Mouse (Mus musculus): Measurements from ENCODE around the gene Capns1.
A peak's percentile ranks its signal among the peaks of the same experiment; 100 is the strongest.
"Not testable (repeated sequence)": the region's sequence is repeated elsewhere in the genome, so short reads cannot be mapped to it uniquely, and the experiment has no call there.

Capns1 gene

DNA sequence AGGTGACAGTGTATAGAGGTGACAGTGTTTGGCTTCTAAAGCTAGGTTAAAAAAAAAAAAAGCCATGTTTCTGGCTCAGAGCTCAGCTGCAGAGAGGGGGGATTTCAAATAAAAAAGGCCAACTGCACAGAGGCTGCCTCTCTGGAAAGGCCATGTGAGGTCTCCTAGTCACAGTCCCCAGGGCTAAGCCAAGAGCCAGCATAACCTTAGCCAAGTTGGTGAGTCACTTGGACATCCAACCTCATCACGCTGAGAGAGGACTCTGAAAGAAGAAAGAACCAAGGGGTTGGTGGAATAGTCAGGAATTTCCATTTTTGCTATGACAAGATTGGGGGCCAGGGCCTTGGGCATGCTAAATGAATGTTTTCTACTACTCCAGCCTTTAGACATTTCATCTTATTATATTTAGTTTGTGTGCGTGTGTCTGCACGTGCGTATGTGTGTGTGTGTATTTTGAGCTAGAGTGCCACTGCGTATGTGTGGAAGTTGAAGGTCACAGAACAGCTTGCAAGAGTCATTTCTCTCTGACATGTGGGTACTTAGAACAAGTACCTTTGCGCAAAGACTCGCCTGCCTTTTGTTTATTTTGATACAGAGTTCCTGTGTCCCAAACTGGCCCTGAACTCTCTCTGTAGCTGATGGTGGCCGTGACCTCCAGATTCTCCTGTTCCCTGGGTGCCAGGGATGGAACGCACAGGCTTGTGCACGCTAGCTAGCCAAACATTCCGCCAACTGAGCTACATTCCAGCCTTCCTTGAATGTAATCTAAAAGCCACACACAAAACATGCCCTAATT is 4.5 kb upstream of the Capns1 start:
- DNase-seq (ENCODE audit: low spot score in 2 of 2), result no peak

DNA sequence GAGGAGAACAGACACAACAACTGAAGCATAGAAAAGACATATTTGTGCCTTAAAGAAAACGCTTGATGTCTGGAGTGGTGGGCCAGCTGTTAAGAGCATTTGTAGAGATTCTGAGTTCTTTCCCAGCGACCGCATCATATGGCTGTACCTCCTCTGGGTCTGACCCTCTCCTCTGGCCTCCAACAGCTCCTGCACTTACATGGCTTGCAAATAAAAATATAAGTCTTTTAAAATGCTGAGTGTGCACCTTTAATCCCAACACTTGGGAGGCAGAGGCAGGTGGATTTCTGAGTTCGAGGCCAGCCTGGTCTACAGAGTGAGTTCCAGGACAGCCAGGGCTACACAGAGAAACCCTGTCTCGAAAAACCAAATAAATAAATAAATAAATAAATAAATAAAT is 2.0 kb upstream of the Capns1 start:
- DNase-seq (ENCODE audit: low spot score in 2 of 2), result not testable (repeated sequence)

DNA sequence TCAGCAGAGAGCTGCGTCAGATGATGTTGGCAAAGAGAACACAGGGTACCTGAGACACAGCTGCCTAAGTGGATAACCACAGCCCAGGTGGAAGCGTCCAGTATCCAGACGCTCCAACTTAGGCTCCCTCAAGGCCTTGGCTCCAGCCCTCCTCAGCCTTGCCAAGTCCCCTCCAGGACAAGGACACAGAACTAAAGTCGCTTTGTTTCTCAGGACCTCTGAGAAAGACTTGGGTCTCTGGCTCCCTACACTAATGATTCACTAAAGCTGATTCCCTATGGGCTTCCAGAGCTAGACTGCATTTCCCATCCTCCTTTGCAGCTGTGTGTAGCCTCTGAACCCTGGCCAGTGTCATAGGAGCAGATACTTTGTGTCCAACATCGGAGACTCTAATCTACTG is 1.6 kb upstream of the Capns1 start:
- no peak for DNase-seq (ENCODE audit: low spot score in 2 of 2)

DNA sequence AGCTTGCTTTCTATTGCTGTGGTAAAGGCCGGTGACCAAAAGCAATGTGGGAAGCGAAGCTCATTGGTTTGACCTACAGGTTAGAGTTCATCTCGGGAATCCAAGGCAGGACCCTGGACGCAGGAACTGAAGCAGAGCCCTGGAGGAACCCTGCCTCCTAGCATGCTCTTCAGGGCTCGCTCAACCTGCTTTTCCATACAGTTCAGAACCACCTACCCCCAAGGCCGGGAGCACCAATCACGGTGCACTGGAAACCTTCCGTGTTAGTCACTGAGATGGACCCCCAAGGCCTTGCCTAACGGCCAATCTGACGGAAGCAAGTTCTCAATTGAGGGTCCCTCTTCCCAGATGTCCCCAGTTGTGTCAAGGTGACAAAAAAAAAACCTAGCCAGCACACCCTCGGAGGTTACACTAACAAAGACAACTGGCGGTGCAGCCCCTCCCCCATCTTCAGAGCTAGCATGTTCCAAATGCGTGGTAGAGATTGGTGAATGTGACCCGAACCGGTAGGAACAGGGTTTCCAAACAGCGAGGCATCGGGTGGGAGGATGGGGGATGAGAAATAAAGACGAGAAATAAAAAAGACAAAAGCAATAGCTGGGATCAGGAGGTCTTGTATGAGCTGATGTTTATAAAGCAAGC is 1.0 kb upstream of the Capns1 start:
- no peak for DNase-seq (ENCODE audit: low spot score in 2 of 2)

DNA sequence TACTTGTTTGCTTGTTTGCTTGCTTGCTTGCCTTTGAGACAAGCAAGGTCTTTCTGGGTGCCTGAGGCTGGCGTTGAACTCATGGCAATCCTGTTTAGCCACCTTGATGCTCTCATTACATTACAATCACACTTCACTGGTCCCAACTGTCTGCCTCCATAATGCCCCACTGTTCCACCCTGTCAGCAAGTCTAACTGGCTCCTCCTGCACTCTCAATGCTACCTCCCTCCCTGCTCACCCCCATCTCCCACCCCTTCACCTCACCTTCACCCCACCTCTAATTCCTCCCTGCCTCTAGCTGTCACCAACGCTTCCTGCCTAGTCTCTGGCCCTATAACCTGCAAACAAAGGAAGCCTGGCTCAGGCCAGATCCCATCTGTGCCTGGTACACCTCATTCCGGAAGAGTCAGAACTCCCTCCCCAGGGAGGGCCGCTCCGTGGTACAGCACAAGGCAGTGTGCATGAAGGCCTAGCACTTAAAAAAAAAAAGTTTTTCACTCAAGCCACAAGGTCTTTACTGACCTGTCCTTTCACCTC is 950 bp downstream of the Capns1 start:
- DNase-seq (ENCODE audit: low spot score in 2 of 2), result no peak

DNA sequence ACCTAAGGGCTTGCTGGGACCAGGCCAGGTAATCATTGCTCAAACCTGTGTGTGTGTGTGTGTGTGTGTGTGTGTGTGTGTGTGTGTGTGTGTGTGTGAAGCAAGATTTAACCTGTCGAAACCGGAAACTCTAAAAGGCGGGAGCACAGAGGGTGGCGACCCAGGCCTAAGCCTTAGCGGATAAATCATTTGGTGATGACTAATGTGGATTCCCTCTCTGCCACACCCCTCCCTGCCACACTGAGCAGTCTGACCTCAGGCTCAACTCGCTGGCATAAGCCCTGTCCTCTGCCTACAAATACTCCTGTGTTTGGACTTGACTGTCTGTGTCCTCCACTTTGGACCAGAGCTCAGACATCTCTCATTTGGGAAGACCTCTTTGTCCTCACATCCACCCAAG is 2.4 kb downstream of the Capns1 start:
- no peak for DNase-seq (ENCODE audit: low spot score in 2 of 2)

DNA sequence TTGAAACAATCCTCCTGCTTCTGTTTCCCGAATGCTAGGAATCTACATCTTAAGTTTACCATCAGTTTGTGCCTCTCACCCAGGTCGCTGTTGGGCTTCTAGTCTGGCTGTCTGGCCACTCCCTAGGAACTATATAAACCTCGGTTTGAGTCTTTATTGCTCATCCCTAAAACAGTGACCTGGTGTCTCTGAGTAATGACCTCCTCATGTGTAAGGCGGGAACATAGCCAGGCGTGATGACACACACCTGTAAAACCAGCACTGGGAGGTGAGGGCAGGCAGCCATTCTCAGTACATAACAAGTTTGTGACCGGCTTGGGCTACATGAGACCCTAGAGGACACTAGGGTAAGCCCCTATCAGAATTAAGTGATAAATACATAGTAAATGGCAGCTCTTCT is 3.1 kb downstream of the Capns1 start:
- DNase-seq (ENCODE audit: low spot score in 2 of 2), result no peak

DNA sequence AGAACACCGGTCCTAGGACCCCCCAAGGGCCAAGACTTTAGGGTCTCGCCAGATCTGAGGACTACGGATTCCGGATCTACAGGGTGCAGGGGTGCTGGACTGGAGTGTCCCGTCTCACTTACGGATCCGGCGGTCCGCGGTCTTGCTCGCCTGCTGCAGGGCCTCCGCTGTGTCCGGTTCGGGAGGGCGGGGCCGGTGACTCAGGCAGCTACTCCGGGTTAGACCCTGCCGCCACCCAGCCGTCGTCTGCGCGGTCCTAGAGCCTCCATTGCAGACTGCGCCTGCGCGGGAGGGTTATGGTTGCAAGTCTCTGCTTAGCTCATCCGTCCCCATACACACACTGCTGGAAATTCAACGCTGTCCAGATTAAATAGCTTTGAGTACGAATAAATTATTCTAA is 3.7 kb downstream of the Capns1 start:
- peak; percentile 96 for DNase-seq (ENCODE audit: low spot score in 2 of 2)

DNA sequence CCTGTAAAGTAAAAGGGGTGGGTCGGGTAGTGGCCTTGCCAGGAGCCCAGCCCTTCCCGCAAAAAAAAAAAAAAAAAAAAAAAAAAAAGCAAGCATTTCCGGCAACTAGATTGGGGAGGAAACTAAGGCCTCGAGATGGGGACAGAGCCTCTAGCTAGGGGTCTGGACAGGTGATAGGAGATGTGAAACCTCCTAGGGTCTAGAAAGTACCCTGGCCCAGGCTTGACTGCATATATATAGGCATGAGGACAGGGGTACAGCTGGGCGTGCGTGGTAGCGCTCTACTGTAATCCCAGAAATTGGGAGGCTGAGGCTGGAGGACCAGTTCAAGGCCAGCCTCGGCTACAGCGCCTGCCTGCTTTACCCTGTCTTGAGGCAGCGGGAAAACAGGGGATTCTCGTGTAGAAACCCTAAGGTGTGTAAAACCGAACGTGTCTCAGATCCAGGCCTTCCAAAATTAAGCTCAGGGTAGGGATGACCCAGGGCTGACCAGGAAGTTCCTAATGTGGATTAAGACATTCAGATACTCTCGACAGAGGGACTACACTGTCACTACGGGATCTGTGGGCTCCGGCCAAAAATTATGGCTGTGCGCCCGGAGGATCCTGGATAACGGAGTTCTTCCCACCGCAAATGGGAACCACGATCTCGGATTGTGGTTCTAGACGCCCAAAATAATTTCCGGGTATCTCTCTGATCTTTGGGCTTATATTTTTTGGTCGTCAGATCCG is 4.3 kb downstream of the Capns1 start:
- DNase-seq (ENCODE audit: low spot score in 2 of 2), result peak in 1 of 2 experiments; percentile 24

DNA sequence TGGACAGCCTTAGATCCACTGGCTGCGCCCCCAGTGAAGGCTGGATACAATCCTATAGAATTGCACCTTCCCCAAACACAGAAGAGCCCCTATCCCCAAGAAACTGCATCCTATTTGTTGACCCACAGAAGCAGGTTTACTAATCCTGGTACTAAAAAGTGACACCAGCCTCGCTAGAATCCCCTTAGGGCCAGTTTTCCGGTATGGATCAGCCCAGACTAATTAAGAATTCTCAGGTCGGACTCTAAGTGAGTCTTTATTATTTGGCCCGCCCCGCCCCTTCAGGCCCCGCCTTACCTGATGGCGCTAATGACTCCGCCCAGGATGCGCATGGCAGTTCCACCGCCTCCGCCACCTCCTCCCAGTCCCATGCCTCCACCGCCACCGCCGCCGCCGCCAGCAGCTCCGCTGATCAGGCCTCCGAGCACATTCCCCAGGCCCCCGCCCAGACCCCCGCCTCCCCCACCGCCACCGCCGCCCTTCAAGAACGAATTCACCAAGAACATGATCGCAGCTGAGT is 5.0 kb downstream of the Capns1 start:
- peak; percentile 85 to 86 for DNase-seq (ENCODE audit: low spot score in 2 of 2)

DNA sequence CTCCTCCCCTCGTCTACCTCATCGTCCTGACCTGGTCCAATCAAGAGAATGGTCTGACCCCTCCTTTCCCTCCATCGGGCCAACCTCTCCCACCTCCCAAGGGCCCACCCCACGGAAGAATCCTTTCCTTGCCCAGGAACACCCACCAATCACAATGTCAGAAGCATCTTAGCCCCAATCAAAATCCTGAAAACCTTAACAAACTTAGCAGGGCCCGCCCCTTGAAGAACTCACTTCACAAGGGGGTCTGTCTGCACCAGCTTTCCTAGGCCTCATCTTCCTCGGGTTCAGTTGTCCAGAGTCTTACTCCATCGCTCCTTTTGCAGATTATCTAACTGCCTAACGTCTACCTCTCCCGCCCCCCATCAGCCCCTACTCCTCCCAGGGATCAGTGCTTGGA is 5.6 kb downstream of the Capns1 start:
- DNase-seq (ENCODE audit: low spot score in 2 of 2), result no peak

DNA sequence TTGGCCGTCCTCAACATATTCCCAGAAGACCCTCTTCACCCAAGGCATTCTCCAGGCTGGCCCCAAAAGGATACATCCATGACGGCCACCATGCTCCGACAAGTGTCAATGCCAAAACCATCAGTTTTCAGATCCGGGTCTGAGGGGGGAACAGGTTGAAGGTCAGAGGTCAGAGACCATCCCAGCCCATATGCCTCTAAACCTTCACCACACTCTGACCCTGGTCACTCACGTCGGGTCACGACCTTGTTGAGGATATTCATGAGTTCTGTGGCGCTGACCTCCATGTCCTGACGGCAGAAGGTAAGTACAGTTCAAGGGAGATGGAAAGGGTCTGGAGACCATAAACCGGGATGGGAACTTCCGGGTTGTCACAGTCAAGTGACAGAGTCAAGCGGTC is 6.5 kb downstream of the Capns1 start:
- DNase-seq (ENCODE audit: low spot score in 2 of 2), result no peak

DNA sequence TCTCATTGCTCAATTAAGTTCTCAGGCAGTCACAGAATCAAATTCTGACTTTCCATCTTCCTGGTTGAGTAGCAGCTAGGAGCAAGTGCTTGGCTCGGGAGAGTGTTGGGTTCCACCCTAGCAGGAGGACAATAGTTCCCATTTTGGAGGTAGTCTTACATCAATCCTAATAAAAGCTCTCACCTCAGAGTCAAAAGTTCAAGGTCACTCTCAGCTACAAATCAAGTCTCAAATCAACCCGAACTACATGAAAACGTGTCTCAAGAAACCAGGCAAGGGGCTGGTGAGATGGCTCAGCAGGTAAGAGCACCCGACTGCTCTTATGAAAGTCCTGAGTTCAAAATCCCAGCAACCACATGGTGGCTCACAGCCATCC is 9.5 kb downstream of the Capns1 start:
- DNase-seq (ENCODE audit: low spot score in 2 of 2), result no peak

DNA sequence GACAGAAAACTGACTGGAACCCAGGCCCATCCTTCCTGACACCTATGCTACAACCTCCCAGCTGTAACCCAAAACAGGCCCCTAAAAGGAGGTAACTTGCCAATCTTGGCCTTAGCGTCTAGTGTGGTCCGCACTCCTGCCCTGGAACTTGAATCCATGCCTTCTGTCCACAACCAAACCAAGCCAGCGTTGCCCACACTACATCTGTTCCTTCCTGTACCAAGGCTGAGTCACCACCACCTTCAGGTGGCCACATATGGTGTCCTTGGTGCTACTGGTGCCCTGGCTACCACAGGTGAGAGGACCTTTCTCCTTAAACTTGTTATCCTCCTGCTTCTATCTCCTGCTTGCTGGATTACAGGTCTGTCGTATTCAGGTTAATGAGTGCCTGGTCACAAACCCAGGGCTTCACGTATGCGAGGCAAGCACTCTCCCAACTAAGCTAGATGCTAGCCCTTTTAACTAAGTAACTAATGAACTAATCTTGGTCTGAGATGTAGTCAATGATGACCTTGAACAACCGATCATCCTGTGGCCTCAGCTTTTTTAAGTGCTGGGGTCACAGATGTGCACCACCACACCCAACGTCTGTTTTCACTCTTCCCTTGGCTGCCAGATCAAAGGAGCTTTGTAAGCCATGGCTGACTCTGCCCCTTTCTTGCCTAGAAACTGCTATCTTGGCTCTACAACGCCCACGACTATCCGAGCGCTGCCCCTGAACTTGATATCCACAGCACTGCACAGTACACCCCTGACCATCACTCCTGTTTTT is 10.1 kb downstream of the Capns1 start:
- no peak for DNase-seq (ENCODE audit: low spot score in 2 of 2)

DNA sequence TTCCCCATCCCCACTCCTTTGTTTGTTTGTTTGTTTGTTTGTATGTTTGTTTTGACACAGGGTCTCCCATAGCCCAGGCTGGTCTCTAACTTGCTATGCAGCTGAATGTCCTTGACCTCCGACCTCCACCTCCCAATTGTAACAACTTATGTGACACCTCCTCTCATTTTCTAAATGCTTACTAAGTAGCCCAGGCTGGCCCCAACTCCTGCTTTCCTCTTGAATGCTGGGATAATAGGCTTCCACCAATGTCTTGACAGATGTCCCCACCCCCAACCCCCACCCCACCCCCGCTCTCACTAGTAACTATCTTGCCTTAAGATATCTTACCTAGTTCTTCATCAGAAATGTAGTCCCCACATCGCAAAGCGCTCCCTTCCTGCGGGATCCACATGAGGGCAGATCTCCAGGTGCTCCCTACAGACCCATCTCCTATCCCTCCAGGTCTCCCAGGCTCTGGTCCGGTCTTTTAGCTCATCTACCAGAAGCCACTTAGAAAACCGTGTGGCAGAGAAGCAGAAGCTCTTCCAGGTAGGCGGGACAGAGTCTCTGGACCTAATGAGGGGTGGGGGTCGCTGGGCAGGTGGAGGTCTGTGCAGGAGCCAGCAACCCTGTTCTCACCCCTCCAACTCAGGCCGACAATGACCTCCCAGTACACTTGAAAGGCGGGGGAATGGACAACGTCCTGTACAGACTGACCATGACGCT is 13.8 kb downstream of the Capns1 start:
- no peak for DNase-seq (ENCODE audit: low spot score in 2 of 2)

DNA sequence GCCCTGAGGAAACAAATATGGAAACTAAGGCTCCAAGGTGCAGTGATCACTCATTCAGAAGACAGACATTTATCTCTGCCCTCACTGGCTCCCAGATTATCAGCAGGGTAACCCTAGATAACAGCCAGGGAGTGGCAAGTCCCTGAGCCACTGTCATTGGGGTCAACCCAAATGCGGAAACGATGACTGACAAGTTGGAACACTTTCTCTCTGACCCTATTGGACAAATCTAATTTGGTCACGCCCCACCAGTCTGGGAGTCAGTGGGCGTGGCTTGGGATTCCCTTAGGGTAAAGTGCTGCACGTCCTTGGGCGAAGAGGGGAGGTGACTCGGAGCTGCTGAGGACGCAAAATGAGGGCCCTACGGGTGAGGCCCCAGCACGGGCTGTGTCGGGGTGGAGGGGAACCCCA is 14.7 kb downstream of the Capns1 start, which contains the start of gene Cox7a1:
TSS of gene Cox7a1 (plus strand) at position 266 of the 411 bp plus-strand sequence.
- DNase-seq (ENCODE audit: low spot score in 2 of 2), result peak; percentile 88 to 93

DNA sequence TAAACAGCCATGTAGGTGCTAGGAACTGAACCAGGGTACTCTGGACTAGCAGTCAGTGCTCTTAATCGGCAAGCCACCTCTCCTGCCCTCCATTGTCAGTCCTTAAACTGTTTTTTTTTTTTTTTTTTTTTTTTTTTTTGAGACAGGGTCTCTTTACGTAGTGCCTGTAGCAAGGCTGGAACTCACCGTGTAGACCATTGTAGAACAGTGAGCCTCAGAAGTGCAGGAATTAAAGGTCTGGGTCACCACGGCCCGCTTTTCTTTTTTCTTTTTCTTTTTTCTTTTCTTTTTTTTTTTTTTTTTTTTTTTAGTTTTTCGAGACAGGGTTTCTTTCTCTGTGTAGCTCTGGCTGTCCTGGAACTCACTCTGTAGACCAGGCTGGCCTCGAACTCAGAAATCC is 15.4 kb downstream of the Capns1 start:
- DNase-seq (ENCODE audit: low spot score in 2 of 2), result not testable (repeated sequence)

DNA sequence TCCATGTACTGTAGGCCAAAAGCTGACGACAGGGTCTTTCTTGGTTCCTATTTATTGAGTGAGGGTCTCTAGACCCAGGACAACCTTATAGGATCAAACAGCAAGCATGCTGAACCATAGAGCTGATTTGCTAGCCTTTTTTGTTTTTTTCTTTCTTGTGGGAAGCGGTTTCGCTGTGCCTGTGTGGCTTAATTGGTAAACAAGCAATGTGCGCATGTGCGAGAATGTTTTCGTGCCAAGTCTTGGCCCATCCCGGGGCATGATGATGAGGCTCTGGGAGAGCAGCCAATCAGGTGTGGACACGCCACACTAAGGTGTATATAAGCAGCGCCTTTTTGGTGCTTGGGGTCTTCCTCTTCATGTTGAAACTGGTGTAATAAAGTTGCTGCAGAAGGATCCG is 16.7 kb downstream of the Capns1 start:
- not testable (repeated sequence) for DNase-seq (ENCODE audit: low spot score in 2 of 2)

DNA sequence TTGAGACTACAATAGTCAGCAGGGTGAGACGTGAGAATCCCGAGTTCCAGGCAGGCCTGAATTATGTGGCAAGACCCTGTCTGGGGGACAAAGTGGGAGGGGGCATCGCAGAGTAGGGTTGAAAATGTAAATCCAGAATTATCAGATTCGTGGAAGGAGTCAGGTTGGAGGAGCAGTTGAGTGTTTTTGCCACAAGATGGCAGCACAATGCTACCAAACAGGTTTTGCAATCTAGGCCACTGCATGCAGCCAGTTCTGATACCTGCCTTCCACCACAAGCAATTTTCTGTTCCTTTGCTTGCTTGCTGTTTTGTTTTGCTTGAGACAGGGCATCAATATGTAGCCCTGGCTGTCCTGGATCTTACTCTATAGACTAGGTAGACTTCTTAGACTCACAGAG is 17.3 kb downstream of the Capns1 start:
- DNase-seq (ENCODE audit: low spot score in 2 of 2), result peak; percentile 51 to 60

DNA sequence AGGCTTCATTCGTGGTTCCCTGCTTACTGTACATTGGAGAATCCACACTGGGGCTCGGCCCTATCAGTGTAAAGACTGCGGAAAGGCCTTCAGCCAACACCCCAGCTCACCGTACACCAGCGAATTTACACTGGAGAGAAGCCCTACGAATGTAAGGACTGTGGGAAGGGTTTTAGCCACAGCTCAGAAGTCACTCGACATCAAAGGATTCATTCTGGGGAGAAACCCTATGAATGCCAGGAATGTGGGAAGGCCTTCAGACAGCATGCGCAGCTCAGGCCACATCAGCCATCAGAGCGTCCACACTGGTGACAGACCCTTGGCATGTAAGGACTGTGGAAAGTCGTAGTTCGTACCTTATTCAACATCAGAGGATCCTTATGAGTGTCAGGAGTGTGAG is 20.4 kb downstream of the Capns1 start:
- no peak for DNase-seq (ENCODE audit: low spot score in 2 of 2)

DNA sequence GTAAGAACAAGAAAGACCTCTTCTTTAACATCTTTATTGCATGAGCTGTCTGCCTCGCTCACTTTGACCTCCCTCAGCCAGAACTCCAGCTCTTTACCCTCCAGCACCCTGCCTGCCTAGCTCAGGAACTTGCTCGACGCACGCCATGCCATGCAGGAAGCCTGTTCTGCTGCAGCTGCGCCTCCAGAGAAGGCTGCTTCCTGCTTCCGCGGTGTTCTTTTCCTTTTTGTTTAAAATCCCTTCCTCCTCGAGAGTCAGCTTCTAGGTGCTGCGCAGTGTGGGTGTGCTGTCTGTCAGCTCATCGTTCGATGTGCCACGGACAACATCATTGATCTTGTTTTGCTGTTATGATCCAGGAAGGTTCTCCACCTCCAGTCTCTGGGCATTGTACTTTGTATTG is 22.1 kb downstream of the Capns1 start:
- DNase-seq (ENCODE audit: low spot score in 2 of 2), result no peak

Measured in spleen, postnatal 36 days (tissue).